Mouse (Mus musculus) gastrocnemius, postnatal 25 days (tissue): Measurements from ENCODE around the gene Pdzd7. TPM values are rescaled to one million over a fixed set of nuclear protein-coding genes. Genes with fewer than 3 reads are reported as not detected.

Experiments
- DNase-seq: peaks from one replicate; pipeline ENCODE4 v3.0.0; 2022
- long read RNA-seq, 2 experiments: library from polyadenylated mRNA; stranded (forward); transcript quantifications; one replicate each; pipeline ENCODE4 v2.0.0; 2021
- total RNA-seq, 2 experiments: library from RNA; stranded (reverse); gene quantifications; 1 replicate in 1 of 2; 2 replicates in 1 of 2; pipeline ENCODE4 v1.2.3; 2021

The Pdzd7 gene
- total RNA-seq, result 1 to 10 TPM; 5.4 to 5.9 TPM
- long read RNA-seq, experiment 1, result 0 reads
- long read RNA-seq, experiment 2, partial matches to known transcripts, result 0 of 1 reads
- long read RNA-seq, experiment 2, other reads (novel, unspliced or antisense), result 1 of 1 reads

GRCm38 (mm10) chr19:45045651-45046050 is at the start of gene Pdzd7:
Gene Pdzd7 (minus strand): TSS chr19:45045717.
- DNase-seq, result no peak

- no peak for DNase-seq
These were observed 36.5 kb upstream of the Pdzd7 start for GRCm38 (mm10) chr19:45081841-45082550.

- DNase-seq, result peak; percentile 32
These were observed 35.8 kb upstream of the Pdzd7 start for GRCm38 (mm10) chr19:45081279-45081678.

- DNase-seq, result no peak
These were observed 35.2 kb upstream of the Pdzd7 start for GRCm38 (mm10) chr19:45080711-45081110.

GRCm38 (mm10) chr19:45079769-45080515 is 34.4 kb upstream of the Pdzd7 start:
- DNase-seq, result peak; percentile 76

- DNase-seq, result no peak
These were observed 33.7 kb upstream of the Pdzd7 start for GRCm38 (mm10) chr19:45078971-45079764.

- no peak for DNase-seq
These were observed 32.5 kb upstream of the Pdzd7 start for GRCm38 (mm10) chr19:45077742-45078645.

- peak; percentile 57 for DNase-seq
These were observed 31.3 kb upstream of the Pdzd7 start for GRCm38 (mm10) chr19:45076586-45077510.

- DNase-seq, result no peak
These were observed 30.6 kb upstream of the Pdzd7 start for GRCm38 (mm10) chr19:45076036-45076575.

- no peak for DNase-seq
These were observed 30.0 kb upstream of the Pdzd7 start for GRCm38 (mm10) chr19:45075323-45076035.

- peak; percentile 94 for DNase-seq
These were observed 29.2 kb upstream of the Pdzd7 start, which contains the start of gene Kazald1 for GRCm38 (mm10) chr19:45074580-45075322. Gene Kazald1 (plus strand): TSS chr19:45075241.

GRCm38 (mm10) chr19:45073871-45074542 is 28.5 kb upstream of the Pdzd7 start:
- peak; percentile 62 for DNase-seq

GRCm38 (mm10) chr19:45067758-45068510 is 22.4 kb upstream of the Pdzd7 start:
- DNase-seq, result no peak

GRCm38 (mm10) chr19:45067170-45067569 is 21.7 kb upstream of the Pdzd7 start:
- no peak for DNase-seq

- no peak for DNase-seq
These were observed 19.7 kb upstream of the Pdzd7 start for GRCm38 (mm10) chr19:45065226-45065625.

GRCm38 (mm10) chr19:45063565-45064292 is 18.2 kb upstream of the Pdzd7 start:
- no peak for DNase-seq
